Mouse (Mus musculus) heart, adult 18-20 months (tissue): ENCODE measurements around the gene Rnf213. TPM values are rescaled to one million over a fixed set of nuclear protein-coding genes. Genes with fewer than 3 reads are reported as not detected.

Experiments used
- DNase-seq, 2 experiments: peaks; one replicate each; pipeline ENCODE4 v3.0.0; 2021 to 2022; ENCODE audit warnings: mixed read lengths in 1 of 2
- total RNA-seq, 2 experiments: library from RNA; stranded (reverse); gene quantifications; 2 replicates each; pipeline ENCODE4 v1.2.3; 2021

Rnf213 gene
- total RNA-seq, 2 experiments from 2014 or later = 14.6 to 15.2 TPM

DNA sequence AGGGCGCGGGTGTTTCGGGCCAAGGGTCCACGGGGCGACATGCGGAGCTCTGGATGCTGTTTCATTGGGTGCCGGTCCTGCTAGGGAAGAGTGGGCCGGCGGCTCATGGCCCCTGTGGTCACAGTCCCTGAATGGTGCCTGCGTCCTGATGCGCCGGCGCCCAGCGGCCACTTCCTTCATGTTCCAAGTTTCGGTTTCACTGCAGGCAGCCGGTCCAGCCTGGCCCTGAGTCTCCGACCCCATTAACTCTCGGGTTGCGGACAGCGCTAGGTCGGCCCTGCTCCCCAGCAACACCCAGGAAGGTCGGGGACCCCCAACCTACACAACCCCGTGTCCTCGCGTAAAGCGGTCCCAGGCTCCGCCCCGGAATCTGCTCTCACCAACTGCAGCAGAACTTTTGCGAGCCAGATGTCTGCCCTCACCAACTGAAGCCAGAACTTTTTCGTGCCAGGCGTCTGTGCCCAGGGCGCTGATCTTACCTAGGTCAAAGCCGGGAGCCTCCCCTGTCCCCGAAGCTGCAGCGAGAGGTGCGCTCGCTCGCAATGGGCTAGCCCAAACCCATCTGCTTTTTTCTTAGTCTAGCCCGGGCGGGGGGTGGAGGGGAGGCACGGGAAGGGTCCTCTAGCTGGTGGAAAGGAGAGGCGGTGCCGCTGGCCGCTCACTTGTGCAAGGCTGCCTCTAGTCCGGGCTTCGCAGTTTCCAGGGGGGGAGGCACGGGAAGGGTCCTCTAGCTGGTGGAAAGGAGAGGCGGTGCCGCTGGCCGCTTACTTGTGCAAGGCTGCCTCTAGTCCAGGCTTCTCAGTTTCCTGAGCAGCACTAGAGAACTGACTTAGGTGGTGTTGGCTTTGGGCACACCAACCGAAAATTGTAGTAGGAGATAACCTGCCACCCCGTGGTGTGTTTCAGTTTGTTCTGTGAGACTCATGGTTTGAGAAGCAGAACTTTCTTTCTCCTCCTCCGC lies 2.3 kb upstream of the Rnf213 start:
- peak; percentile 87 to 89 for DNase-seq

DNA sequence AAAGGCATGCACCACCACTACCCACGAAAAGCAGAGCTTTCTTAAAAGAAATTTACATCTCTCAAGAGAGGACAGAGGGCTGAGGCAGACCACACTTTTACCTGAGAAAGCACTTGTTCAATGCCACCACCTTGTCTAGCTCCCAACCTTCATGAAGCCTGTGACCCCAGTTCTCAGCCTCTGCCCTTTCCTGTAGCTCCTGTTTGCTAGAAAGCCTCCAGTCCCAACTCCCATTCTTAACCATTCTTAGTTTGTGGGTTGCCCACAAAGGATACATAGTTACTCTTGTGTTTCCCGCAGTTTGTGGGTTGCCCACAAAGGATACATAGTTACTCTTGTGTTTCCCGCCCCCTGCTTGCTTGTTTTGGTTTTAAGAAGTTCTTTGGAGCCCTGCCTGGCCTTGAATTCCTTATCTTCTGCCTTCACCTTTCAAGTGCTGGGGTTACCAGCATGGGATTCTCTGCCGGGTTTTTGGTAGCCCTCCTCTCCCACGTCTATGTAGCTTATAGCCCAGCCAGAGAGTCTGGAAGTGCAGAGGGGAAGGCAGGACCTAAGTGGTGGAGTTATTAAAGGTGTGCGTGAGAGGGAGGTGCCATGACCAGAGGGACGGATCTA lies 1.4 kb upstream of the Rnf213 start:
- peak; percentile 17 to 26 for DNase-seq

DNA sequence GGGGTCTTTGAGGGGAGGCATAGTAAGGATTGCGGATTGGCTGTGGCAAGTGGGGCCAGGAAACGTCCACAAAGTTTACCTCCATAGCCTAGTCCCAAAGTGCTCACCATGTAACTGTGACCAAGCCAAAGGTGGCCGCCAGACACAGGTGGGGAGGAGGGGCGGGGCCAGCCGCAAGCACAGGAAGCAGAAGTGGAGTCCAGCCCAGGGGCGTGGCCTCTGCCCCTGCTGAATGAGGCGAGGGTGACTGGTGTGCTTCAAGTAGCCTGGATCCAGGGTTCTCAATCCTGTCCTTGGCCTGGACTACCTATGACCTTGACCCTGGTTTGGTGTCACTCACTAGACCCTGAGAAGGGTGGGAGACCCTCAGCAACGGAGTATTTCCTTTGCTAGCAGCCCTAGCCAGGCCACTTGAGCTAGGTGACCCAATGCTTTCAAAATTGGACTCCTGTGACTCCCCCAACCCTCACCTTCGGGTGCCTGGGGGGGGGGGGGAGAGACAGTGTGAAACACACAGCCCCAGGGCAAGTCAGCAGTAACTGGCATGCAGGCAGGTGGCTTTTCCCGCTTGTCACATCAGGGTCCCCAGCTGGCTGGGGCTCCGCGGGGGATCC lies 792 bp upstream of the Rnf213 start:
- DNase-seq = peak; percentile 72 to 79

DNA sequence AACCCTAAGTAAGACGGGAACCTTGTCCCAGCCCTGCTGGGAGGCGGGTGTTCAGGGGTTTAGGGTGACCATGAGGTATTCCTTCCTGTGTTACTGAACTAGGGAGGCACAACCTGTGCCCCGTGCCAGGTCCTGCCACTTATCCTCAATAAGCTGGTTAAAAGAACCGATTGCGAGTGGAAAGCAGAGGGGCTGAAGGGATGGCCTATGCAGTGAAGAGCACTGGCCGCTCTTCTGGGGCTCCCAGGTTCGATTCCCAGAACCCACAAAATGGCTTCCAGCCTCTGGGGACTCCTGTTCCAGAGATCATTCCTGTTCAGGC lies 544 bp downstream of the Rnf213 start:
- no peak for DNase-seq

DNA sequence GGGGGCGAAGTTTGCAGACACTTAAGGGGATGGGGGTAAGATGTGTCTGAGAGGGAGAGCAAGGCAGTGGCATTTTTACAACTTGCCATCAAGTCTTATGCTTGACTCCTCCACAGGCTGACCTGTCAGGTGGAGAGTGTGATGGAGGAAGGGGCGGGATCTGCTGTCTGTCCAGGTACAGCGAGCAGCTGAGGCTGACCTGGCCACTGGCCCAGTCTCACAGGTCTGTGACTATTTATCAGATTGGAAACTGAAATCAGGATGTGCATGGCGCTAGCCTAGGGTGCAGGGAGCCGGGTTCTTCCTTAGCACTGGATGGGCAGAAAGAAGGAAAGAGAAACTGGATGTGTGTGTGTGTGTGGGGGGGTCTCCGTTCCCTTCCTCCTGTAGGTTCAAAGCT lies 1.3 kb downstream of the Rnf213 start:
- DNase-seq = peak in 1 of 2 experiments; percentile 20

DNA sequence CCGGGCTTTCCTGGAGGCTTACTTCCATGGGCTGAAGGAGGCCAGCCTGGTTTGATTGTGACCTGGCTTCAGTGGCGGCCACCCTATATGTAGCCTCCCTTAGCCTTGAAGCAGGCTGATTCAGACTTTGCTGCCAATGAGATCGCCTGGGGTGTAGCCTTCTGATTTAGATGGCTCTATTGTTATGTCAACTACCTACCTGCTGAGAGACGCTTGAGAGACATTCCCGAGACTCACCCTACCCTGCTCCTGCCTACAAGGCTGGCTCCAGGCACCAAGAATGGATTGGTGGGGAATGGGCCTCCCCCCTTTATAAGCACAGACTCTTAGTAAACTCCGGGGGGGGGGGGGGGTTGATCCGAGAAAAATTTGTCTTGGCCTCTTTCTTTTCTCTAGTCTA lies 2.5 kb downstream of the Rnf213 start:
- DNase-seq = no peak

DNA sequence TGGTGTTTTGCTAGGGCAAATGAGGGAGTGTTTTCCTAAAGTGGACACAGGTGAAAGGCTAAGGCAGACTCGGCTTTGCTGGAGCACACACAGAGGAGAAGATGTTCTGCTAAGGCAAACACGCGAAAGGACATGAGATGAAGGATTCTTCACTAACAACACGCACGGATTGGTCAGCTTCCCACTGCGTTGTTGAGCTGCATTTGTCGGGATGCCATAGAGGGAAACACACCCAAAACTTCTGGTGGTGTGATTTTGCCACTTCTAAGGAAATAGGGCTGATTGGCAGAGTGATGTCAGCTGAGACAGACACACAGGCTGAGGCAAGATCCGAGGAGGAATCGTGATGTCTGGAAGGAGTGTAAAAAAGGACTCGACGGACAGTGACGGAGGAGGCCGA lies 3.0 kb downstream of the Rnf213 start:
- DNase-seq = no peak

DNA sequence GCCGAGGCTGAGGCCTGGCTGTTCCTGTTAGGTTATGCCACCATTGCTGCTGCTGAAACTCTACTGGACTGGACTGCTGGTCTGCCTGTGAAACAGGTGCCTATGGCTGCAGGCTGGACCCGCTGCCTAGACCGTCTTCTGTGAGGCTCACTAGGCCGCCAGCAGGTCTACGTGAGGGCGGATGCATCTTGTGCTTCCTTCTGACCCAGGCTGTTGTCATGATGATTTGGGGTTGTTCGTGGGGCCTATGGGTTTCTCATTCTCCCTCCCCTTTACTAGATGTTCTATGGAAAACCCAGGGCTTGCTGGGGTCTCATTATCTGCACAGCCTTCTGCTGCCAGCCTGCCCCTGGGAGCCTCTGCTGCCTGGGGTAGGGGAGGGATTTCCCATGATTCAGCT lies 3.6 kb downstream of the Rnf213 start:
- DNase-seq = no peak

DNA sequence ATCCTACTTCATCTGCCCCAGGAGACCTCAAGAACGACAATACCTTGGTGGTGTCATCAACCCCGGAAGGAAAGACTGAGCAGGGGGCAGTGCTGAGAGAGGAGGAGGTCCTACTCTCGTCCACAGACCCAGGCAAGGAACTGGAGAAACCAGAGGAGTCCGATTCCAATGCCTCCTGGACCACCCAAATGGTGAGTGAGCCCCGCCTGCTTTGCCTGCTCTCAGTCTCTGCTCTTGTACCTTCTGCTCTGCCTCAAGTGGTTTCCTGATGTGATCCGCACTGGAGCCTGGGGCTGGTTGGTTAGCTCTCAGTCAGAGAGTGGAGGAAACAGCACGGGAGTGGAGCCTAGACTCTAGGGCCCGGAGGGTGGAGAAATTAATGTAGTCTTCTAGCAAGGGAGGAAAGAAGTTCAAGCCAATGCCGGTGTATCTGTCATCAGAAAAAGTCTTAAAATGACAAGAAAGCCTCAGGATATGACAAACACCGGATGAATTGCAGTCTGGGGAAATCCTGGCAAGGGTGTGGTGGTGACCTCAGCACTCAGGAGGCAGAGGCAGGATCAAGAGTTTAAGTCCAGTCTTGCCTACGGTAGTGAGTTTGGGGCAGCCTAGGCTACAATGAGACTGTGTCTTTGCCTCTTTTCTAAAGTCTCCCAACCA lies 9.7 kb downstream of the Rnf213 start:
- peak; percentile 12 to 15 for DNase-seq

DNA sequence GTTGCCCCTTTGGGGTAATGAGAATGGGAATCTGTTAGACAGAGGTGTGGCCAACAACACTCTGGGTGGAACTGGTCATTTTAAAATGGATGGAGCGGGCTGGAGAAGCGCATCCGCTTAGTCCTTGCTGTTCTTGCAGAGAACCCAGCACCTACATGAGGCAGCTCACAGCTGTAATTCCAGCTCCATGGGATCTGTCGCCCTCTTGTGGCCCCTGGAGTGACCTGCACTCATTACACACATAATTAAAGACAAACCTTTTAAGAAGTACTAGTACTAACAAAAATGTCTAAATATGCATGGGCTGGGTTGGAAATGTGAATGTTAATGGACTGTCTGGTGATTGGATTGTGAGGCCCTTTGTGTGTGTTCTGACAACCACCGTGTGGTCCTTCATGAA lies 11.7 kb downstream of the Rnf213 start:
- DNase-seq = peak; percentile 24 to 47

DNA sequence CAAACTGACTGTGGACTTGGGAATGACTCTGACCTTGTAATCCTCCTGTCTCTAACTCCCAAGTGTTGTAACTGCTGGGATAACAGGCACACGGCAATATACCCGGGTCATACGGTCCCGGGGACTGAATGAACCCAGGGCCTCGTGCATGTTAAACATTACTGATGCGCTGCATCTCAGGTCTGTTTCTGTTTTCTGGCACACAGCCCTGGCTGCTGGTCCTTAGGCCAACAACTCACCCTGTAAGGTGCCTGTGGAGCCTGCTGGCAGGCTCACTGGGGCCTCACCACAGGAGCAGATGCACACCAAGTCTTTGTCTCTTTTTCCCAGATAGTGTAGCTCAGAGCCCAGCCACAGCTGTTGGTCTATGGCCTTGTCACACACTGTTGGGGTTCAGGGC lies 14.5 kb downstream of the Rnf213 start:
- no peak for DNase-seq

DNA sequence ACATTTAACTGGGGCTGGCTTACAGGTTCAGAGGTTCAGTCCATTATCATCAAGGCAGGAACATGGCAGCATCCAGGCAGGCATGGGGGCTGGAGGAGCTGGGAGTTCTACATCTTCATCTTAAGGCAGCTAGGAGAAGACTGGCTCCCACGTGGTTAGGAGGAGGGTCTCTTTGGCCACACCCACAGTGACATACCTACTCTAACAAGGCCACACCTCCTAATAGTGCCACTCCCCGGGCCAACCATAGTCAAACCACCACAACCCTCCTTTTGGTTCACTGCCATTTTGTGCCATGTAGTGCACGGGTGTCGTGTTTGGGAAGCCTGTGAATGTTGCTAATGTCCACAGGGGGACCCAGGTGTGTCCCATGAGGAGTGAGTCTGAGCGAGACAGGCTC lies 15.1 kb downstream of the Rnf213 start:
- DNase-seq = no peak

DNA sequence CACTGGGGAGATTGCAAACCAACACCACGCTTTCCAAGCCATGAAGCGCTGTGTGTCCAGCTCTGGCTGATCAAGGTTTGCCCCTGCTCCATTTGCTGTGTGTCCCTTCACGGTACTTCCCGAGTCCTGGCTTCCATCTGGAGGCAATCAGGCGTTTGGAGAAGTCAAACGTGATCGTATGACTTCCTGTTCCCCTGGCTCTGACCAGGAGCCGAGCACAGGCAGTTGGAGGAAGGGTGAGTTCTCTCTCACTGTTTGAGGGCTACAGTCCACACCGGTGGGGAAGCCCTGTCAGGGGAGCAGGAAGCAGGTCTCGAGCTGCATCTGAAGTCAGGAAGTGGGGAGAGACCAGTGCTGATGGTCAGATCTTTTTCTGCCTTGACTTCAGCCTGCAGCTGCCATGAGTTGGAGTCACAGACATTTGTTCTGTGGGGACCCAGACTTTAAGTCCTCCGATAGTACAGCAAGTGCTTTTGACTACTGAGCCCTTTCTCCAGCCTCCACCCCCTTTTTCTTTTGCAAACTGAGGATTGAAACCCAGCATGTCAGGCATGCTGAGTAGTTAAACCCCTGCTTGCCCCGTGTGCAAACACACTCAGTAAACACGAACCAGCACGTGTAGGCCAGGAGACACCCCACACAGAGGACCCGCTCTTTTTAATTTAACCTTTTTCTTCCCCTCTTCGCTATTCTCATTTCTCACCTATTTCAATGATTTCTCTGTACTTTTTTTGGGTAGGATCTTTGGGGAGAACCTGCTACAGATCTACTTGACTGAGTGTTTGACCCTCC lies 26.6 kb downstream of the Rnf213 start:
- DNase-seq = no peak

DNA sequence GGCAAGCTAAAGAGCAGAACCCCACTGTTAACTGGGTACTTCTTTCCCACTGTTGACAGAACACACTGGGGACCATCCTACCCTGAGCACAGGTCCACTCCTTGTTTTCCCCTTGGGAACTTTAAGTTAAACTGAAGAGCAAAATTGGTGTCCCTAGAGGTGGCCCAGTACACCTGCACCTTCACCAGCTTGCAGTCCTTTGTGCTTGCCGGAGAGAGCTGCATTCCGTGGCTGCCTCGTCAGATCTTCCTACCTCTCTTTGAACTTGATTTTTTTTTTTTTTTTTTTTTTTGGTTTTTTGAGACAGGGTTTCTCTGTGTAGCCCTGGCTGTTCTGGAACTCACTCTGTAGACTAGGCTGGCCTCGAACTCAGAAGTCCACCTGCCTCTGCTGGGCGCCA lies 27.5 kb downstream of the Rnf213 start:
- no peak for DNase-seq

DNA sequence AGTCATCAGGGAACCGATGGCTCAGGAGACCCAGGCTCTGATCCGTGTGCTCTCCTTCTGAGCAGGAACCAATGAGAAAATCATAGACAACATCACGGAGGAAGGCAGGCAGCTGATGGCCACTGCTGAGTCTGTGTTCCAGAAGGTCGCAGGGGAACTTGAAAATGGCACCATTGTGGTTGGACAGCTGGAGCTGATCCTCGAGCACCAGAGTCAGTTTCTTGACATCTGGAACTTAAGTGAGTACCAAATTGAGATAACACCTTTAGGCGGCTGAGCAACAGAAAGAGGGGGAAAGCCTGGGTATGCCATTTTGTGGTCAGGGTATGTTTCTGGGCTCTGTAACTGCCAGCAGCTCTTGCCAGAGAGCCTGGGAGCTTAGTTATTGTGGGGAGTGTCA lies 34.5 kb downstream of the Rnf213 start:
- DNase-seq = no peak

DNA sequence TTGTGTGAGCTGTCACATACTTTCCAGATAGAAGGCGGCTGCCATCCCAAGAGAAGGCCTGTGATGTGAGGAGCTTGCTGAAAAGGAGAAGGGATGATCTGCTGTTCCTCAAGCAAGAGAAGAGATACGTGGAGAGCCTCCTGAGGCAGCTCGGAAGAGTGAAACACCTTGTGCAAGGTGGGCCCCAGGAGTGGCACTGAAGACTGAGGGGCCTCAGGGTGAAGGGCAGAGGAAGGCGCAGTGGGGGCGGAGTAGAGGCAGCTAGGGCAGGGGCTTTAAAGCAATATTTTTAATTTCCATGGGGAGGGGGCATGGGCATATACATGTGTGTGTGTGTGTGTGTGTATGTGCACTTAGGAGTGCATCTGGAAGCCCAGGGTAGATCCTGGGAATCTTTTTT lies 35.1 kb downstream of the Rnf213 start:
- DNase-seq = no peak

DNA sequence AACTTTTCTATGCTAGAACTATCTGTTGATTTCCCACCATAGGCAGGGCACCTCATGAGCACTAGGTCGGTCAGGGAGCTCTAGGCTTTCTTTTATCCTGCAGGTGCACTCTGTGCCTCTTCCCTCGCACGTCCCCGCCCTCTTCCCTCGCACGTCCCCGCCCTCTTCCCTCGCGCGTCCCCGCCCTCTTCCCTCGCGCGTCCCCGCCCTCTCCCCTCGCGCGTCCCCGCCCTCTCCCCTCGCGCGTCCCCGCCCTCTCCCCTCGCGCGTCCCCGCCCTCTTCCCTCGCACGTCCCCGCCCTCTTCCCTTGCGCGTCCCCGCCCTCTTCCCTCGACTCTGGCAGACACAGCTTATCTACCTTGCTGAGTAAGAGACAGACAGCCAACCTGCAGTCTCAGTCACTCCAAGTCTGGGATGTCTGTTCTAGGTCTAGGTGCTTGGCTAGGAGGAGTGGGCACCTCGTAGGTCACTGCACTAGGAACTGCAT lies 35.8 kb downstream of the Rnf213 start:
- peak; percentile 49 to 60 for DNase-seq

DNA sequence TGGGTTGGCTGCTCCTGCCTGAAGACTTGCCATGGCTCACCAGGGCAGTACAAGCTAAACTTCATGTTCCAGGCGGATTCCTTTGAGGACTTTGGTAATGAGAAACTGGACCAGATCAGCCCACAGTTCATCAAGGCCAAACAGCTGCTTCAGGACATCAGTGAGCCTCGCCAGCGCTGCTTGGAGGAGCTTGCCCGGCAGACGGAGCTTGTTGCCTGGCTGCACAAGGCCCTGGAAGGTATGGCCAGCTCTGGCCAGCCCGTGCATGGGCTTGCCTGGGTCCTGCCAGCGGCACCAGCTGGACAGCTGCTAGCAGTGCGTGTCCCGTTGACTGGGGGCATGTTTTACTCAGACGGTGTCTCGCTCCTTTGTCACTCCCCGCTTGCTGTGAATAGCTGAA lies 38.6 kb downstream of the Rnf213 start:
- no peak for DNase-seq

DNA sequence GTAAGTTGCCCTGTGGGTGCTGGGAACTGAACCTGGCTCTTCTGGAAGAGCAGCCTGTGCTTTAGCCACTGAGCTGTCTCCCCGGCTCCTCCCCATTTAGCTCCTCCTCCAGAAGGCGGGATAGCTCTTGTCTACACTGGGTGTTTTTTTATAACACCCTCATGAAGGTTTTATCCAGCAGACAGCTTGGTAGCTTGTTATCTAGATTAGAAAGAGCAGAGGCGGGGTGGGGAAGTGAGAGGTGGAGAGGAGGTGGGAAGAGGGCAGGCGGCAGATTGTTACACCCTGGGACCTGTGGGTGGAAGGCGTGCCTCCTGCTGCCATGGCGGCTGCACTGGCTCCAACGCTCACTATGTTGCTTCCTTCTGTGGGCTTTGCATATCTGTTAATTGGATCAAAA lies 39.8 kb downstream of the Rnf213 start:
- DNase-seq = no peak

DNA sequence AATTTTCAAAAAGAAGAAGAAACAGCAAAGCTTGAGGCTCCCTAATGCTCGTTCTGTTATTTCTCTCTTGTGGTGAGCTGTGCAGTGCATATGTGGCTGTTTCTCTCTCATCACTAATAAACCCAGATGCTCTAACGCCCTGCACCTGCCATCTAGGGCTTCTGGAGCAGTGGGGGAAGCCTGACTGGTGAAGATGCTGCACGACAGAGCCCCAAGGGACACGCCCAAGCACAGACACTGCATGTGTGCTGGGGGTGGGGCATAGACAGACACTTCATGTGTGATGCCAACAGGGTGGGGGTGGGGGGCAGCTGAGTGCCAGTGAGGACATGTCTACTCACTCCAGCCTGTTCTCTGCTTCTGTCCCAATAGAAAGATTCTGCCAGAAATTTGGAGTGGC lies 41.4 kb downstream of the Rnf213 start:
- DNase-seq = no peak
